Mouse (Mus musculus): Measurements from ENCODE around the gene Irf9. TPM values are rescaled to one million over a fixed set of nuclear protein-coding genes. Genes with fewer than 3 reads are reported as not detected.

Gene Irf9
- total and polyA plus RNA-seq, 3 experiments, result 8.5 to 14.8 TPM; not detected in 1

GRCm38 (mm10) chr14:55589271-55589670 is 14.1 kb upstream of the Irf9 start:
- DNase-seq (ENCODE audit: low read depth, low spot score), result no peak
- no peaks in the 10 kb centered on the region for H3K9me3 ChIP-seq (replicated peaks; ENCODE audit: insufficient read depth, low read length)
- H3K4me1 ChIP-seq (ENCODE audit: control insufficient read depth in 1 of 2, insufficient read depth in 2 of 2, low read length in 2 of 2), result peaks cover 3 to 44% of the 10 kb centered on the region in 2 experiments
- TF ChIP-seq CTCF (IDR thresholded peaks at IDR 0.05 in 2 of 3, conservative IDR thresholded peaks at IDR 0.05 in 1 of 3; ENCODE audit: control insufficient read depth in 1 of 3, insufficient read depth in 1 of 3, low read depth in 2 of 3, low read length in 3 of 3, poor library complexity in 1 of 3, severe bottlenecking in 1 of 3), result no peak
- no peak for TF ChIP-seq MXI1 (IDR thresholded peaks at IDR 0.05; ENCODE audit: low read depth, low read length)
- TF ChIP-seq RCOR1 (IDR thresholded peaks at IDR 0.05; ENCODE audit: low read depth, low read length), result no peak
- no peak for TF ChIP-seq ZMIZ1 (IDR thresholded peaks at IDR 0.05; ENCODE audit: low read depth, low read length)
- TF ChIP-seq KAT2A (conservative IDR thresholded peaks at IDR 0.05; ENCODE audit: low read depth, low read length), result no peak
- no peak for TF ChIP-seq ZC3H11A (IDR thresholded peaks at IDR 0.05; ENCODE audit: low read depth, low read length)
- no peak for TF ChIP-seq USF2 (IDR thresholded peaks at IDR 0.05; ENCODE audit: borderline replicate concordance in 1 of 2, insufficient read depth in 1 of 2, low read depth in 1 of 2, low read length in 2 of 2)
- no peak for TF ChIP-seq POLR2AphosphoS5 (IDR thresholded peaks at IDR 0.05; ENCODE audit: borderline replicate concordance, low read depth, low read length)
- TF ChIP-seq ETS1 (IDR thresholded peaks at IDR 0.05; ENCODE audit: low read depth, low read length), result no peak
- TF ChIP-seq ELF1 (IDR thresholded peaks at IDR 0.05; ENCODE audit: low read depth, low read length), result no peak
- no peak for TF ChIP-seq EP300 (IDR thresholded peaks at IDR 0.05; ENCODE audit: low read depth in 1 of 2, low read length in 2 of 2)
- TF ChIP-seq CHD2 (IDR thresholded peaks at IDR 0.05; ENCODE audit: low read length), result no peak
- TF ChIP-seq UBTF (IDR thresholded peaks at IDR 0.05; ENCODE audit: borderline replicate concordance, insufficient read depth, low read depth, low read length), result no peak
- no peak for TF ChIP-seq RAD21 (IDR thresholded peaks at IDR 0.05; ENCODE audit: low read depth, low read length)
- H3K27ac ChIP-seq (ENCODE audit: control insufficient read depth, low read depth, low read length), result no peak overlapping the region
- H3K36me3 ChIP-seq (ENCODE audit: control insufficient read depth in 1 of 2, insufficient read depth in 2 of 2, low read length in 2 of 2), result peaks cover 0 to 30% of the 10 kb centered on the region in 2 experiments; a peak in 2 of 4 replicates
- no peak overlapping the region for H3K9ac ChIP-seq (ENCODE audit: control insufficient read depth, low read depth, low read length, poor library complexity, severe bottlenecking)
- no peak overlapping the region for H3K4me3 ChIP-seq (ENCODE audit: control insufficient read depth in 1 of 2, insufficient read depth in 1 of 2, low read depth in 2 of 2, low read length in 2 of 2)
- H3K27me3 ChIP-seq (ENCODE audit: control insufficient read depth in 1 of 2, insufficient read depth in 2 of 2, low read length in 2 of 2), result no peaks in the 10 kb centered on the region
- peaks cover 30% of the 10 kb centered on the region for H3K79me2 ChIP-seq (ENCODE audit: control insufficient read depth, insufficient read depth, low read length, poor library complexity)

GRCm38 (mm10) chr14:55589771-55590448 is 13.5 kb upstream of the Irf9 start:
- no peaks in the 10 kb centered on the region for H3K27me3 ChIP-seq (ENCODE audit: control insufficient read depth in 1 of 2, insufficient read depth in 2 of 2, low read length in 2 of 2)
- peaks cover 24% of the 10 kb centered on the region for H3K79me2 ChIP-seq (ENCODE audit: control insufficient read depth, insufficient read depth, low read length, poor library complexity)
- H3K4me3 ChIP-seq (ENCODE audit: control insufficient read depth in 1 of 2, insufficient read depth in 1 of 2, low read depth in 2 of 2, low read length in 2 of 2), result peak overlapping the region; percentile 80 to 94
- peak; percentile 35 for DNase-seq (ENCODE audit: low read depth, low spot score)
- H3K36me3 ChIP-seq (ENCODE audit: control insufficient read depth in 1 of 2, insufficient read depth in 2 of 2, low read length in 2 of 2), result peaks cover 3 to 30% of the 10 kb centered on the region in 2 experiments; a peak in 3 of 4 replicates
- TF ChIP-seq MAZ (IDR thresholded peaks at IDR 0.05; ENCODE audit: low read depth, low read length) (no peak), CHD2 (IDR thresholded peaks at IDR 0.05; ENCODE audit: low read length) (no peak), MAX (IDR thresholded peaks at IDR 0.05; ENCODE audit: low read length) (no peak), MYB (IDR thresholded peaks at IDR 0.05; ENCODE audit: low read depth, low read length) (no peak), ZNF384 (IDR thresholded peaks at IDR 0.05; ENCODE audit: low read depth, low read length) (no peak), RCOR1 (IDR thresholded peaks at IDR 0.05; ENCODE audit: low read depth, low read length) (0 out of 2 replicates have a peak, but pooled peaks have one; percentile 8), POLR2A (IDR thresholded peaks at IDR 0.05; ENCODE audit: control insufficient read depth in 1 of 2, insufficient read depth in 1 of 2, low read depth in 1 of 2, low read length in 2 of 2, poor library complexity in 1 of 2) (no peak)
- peak overlapping the region; percentile 35; the same call in 1 of the 2 replicates for H3K27ac ChIP-seq (ENCODE audit: control insufficient read depth, low read depth, low read length)
- peak overlapping the region; percentile 65 for H3K9ac ChIP-seq (ENCODE audit: control insufficient read depth, low read depth, low read length, poor library complexity, severe bottlenecking)
- H3K4me1 ChIP-seq (ENCODE audit: control insufficient read depth in 1 of 2, insufficient read depth in 2 of 2, low read length in 2 of 2), result peaks cover 3 to 44% of the 10 kb centered on the region in 2 experiments
- no peaks in the 10 kb centered on the region for H3K9me3 ChIP-seq (replicated peaks; ENCODE audit: insufficient read depth, low read length)

Data from MEL (cell line).